24 mouse cellular contexts compared by ENCODE assay signal in genomic region chr4:154053065-154053464, GRCm38 (mm10). TPM values are rescaled to one million over a fixed set of nuclear protein-coding genes. Genes with fewer than 3 reads are reported as not detected.
DNase-seq lines count a peak whose midpoint lies in the region; ATAC-seq and TF ChIP-seq lines count a peak whose summit lies in the region.
"Had no signal": no experiment of that assay in that cellular context is flagged by ENCODE, and none has a peak within 500 bp of the region (broad histone marks: within the 10 kb centered on the region; RNA-seq: fewer than 3 reads in every experiment).

No protein-coding gene starts in this region.

- H3K27me3 ChIP-seq in liver, embryonic 14.5 days (ENCODE audit: control insufficient read depth, insufficient read depth, low read length): no peaks in the 10 kb centered on the region
- H3K27me3 ChIP-seq in liver, embryonic 11.5 days (replicated peaks; ENCODE audit: control insufficient read depth, insufficient read depth, low read length): peaks cover 3% of the 10 kb centered on the region; the same call in 1 of the 2 replicates
- H3K27me3 ChIP-seq in E14TG2a.4 (ENCODE audit: insufficient read depth, low read length): peaks cover 67% of the 10 kb centered on the region
- H3K27me3 ChIP-seq: embryonic facial prominence, embryonic 13.5 days had no signal

- no peaks in the 10 kb centered on the region for H3K4me1 ChIP-seq in liver, embryonic 14.5 days (replicated peaks; ENCODE audit: control insufficient read depth in 2 of 2, insufficient read depth in 2 of 2, low read length in 1 of 2)
- no peaks in the 10 kb centered on the region for H3K4me1 ChIP-seq in liver, embryonic 11.5 days (replicated peaks; ENCODE audit: control insufficient read depth, insufficient read depth, low read length)
- H3K4me1 ChIP-seq in E14TG2a.4 (replicated peaks; ENCODE audit: low read depth, low read length): no peaks in the 10 kb centered on the region
- no peaks in the 10 kb centered on the region for H3K4me1 ChIP-seq in cortical plate, adult 2 months (ENCODE audit: control insufficient read depth, insufficient read depth, low read length)
- H3K4me1 ChIP-seq: hindbrain, embryonic 12.5 days; limb, embryonic 10.5 days had no signal

- no peak overlapping the region for H3K27ac ChIP-seq in gastrocnemius, adult 2 months
- H3K27ac ChIP-seq in liver, embryonic 14.5 days: no peak overlapping the region
- H3K27ac ChIP-seq in liver, embryonic 11.5 days (ENCODE audit: low read depth, low read length): no peak overlapping the region
- H3K27ac ChIP-seq in cortical plate, adult 2 months (ENCODE audit: insufficient read depth, low read length): no peak overlapping the region
- H3K27ac ChIP-seq in left cerebral cortex, adult 2 months: no peak overlapping the region
- H3K27ac ChIP-seq: embryonic facial prominence, embryonic 13.5 days; forebrain, embryonic 10.5 days; hindbrain, embryonic 12.5 days; limb, embryonic 10.5 days had no signal

- no peak for ATAC-seq in liver, embryonic 14.5 days (ENCODE audit: insufficient read depth)
- ATAC-seq in liver, embryonic 11.5 days (replicated peaks; ENCODE audit: low FRiP score): no peak
- ATAC-seq: activated CD4-positive, CD25-positive, alpha-beta regulatory T cell, adult 4 months had no signal

- H3K36me3 ChIP-seq in liver, embryonic 14.5 days (replicated peaks; ENCODE audit: control insufficient read depth, insufficient read depth, low read depth): no peaks in the 10 kb centered on the region
- H3K36me3 ChIP-seq in liver, embryonic 11.5 days (ENCODE audit: control insufficient read depth, insufficient read depth, low read length): no peaks in the 10 kb centered on the region
- peaks cover 14% of the 10 kb centered on the region for H3K36me3 ChIP-seq in E14TG2a.4 (ENCODE audit: insufficient read depth, low read length)
- H3K36me3 ChIP-seq: embryonic facial prominence, embryonic 13.5 days; forebrain, embryonic 10.5 days; hindbrain, embryonic 12.5 days; limb, embryonic 10.5 days had no signal

- TF ChIP-seq CTCF in gastrocnemius, adult 2 months (IDR thresholded peaks at IDR 0.05): no peak
- TF ChIP-seq CTCF in liver, embryonic 14.5 days (IDR thresholded peaks at IDR 0.05; ENCODE audit: low read depth): peak; percentile 67
- peak; percentile 42 for TF ChIP-seq CTCF in E14TG2a.4 (conservative IDR thresholded peaks at IDR 0.05; ENCODE audit: low read length)
- peak; percentile 29; the same call in 1 of the 2 replicates for TF ChIP-seq CTCF in cortical plate, adult 2 months (IDR thresholded peaks at IDR 0.05; ENCODE audit: extremely low read depth, insufficient read depth, low read length)
- TF ChIP-seq CTCF in left cerebral cortex, adult 2 months (IDR thresholded peaks at IDR 0.05): no peak; the same call in 1 of the 2 replicates

- no peak overlapping the region for H3K9ac ChIP-seq in liver, embryonic 14.5 days (replicated peaks)
- no peak overlapping the region for H3K9ac ChIP-seq in liver, embryonic 11.5 days (ENCODE audit: low read depth, low read length)
- H3K9ac ChIP-seq: embryonic facial prominence, embryonic 13.5 days; hindbrain, embryonic 12.5 days had no signal

- intact Hi-C loops in gastrocnemius, adult 2 months (cut with DNase I): no loop called here
- intact Hi-C loops in gastrocnemius, postnatal 36 days (cut with DNase I): no loop called here
- intact Hi-C loops in left cerebral cortex, adult 2 months (cut with DNase I): no loop called here

- H3K4me3 ChIP-seq in gastrocnemius, adult 2 months: no peak overlapping the region
- H3K4me3 ChIP-seq in liver, embryonic 14.5 days (ENCODE audit: insufficient read depth in 1 of 2, low read depth in 2 of 2, low read length in 2 of 2): no peak overlapping the region
- H3K4me3 ChIP-seq in liver, embryonic 11.5 days (ENCODE audit: low read depth, low read length): no peak overlapping the region
- no peak overlapping the region for H3K4me3 ChIP-seq in E14TG2a.4 (replicated peaks; ENCODE audit: low read length)
- no peak overlapping the region for H3K4me3 ChIP-seq in cortical plate, adult 2 months (ENCODE audit: insufficient read depth, low read length)
- H3K4me3 ChIP-seq in left cerebral cortex, adult 2 months: no peak overlapping the region
- H3K4me3 ChIP-seq: embryonic facial prominence, embryonic 13.5 days; forebrain, embryonic 10.5 days; hindbrain, embryonic 12.5 days; limb, embryonic 10.5 days had no signal

- TF ChIP-seq EP300 in liver, embryonic 14.5 days (IDR thresholded peaks at IDR 0.05; ENCODE audit: low read depth): no peak

- DNase-seq in gastrocnemius, adult 2 months: peak; percentile 8
- DNase-seq in gastrocnemius, postnatal 36 days: no peak
- no peak for DNase-seq in liver, embryonic 14.5 days (ENCODE audit: low read depth in 3 of 3, low spot score in 3 of 3)
- no peak for DNase-seq in liver, embryonic 11.5 days (ENCODE audit: low spot score)
- no peak for DNase-seq in left cerebral cortex, adult 2 months (ENCODE audit: extremely low spot score in 1 of 2, low spot score in 2 of 2)
- DNase-seq: B cell, adult 2 months; cerebellum, postnatal 25 days; kidney, adult 11 months; kidney, postnatal 4 days; layer of hippocampus, postnatal 36 days; lung, adult 18-20 months; thymus, postnatal 14 days had no signal

- H3K9me3 ChIP-seq in liver, embryonic 14.5 days (ENCODE audit: control insufficient read depth, low read length): no peaks in the 10 kb centered on the region
- no peaks in the 10 kb centered on the region for H3K9me3 ChIP-seq in liver, embryonic 11.5 days (ENCODE audit: control insufficient read depth, low read length)
- H3K9me3 ChIP-seq in E14TG2a.4 (ENCODE audit: low read length): no peaks in the 10 kb centered on the region
- H3K9me3 ChIP-seq: embryonic facial prominence, embryonic 13.5 days; forebrain, embryonic 10.5 days; hindbrain, embryonic 12.5 days; limb, embryonic 10.5 days had no signal

- H3K4me2 ChIP-seq in liver, embryonic 14.5 days (ENCODE audit: low read depth): no peak overlapping the region
- no peak overlapping the region for H3K4me2 ChIP-seq in liver, embryonic 11.5 days
- H3K4me2 ChIP-seq: embryonic facial prominence, embryonic 13.5 days; hindbrain, embryonic 12.5 days had no signal

- WGBS in liver, embryonic 14.5 days (ENCODE audit: insufficient replicate concordance): 47% methylated on average over 4 of the region's 4 CpGs
- WGBS in liver, embryonic 11.5 days: 44% methylated on average over 4 of the region's 4 CpGs

- no peak for TF ChIP-seq POLR2A in cortical plate, adult 2 months (IDR thresholded peaks at IDR 0.05; ENCODE audit: extremely low read depth, insufficient read depth, low read length)

RNA-seq across cellular contexts. Expression of gene Ccdc27, which starts 10.6 kb away (rescaled TPM):
- not detected for total RNA-seq in gastrocnemius, adult 2 months (2021)
- total RNA-seq in gastrocnemius, postnatal 36 days (2021): not detected
- polyA plus RNA-seq in liver, embryonic 14.5 days (2012; rRNA removed): not detected in 2 replicates
- not detected in 2 replicates for polyA plus RNA-seq in liver, embryonic 14.5 days (2014; fragmentation: Nextera tagmentation; extraction: Ambion mirVana)
- polyA plus RNA-seq in liver, embryonic 11.5 days (2014; fragmentation: Nextera tagmentation; extraction: Ambion mirVana): 0.08 TPM in 1 of 2 replicates, not detected in the other
- polyA plus RNA-seq in cortical plate, adult 2 months (2012; rRNA removed): 0.04 TPM in 1 of 2 replicates, not detected in the other
- total RNA-seq in left cerebral cortex, adult 2 months (2021): not detected
- total RNA-seq: megakaryocyte, adult 5-6 weeks; MEL; monocyte, adult 5-6 weeks had no signal
- polyA plus RNA-seq: activated CD4-positive, CD25-positive, alpha-beta regulatory T cell, adult 4 months; embryonic facial prominence, embryonic 13.5 days; forebrain, embryonic 10.5 days; heart, embryonic 16.5 days; hindbrain, embryonic 12.5 days; limb, embryonic 10.5 days; neural tube, embryonic 14.5 days had no signal

RNA-seq across cellular contexts. Expression of gene Smim1, which starts 27.0 kb away (rescaled TPM):
- 1 to 10 TPM; 2.0 to 2.3 TPM for total RNA-seq in gastrocnemius, adult 2 months (2021)
- 1 to 10 TPM; 2.0 to 2.6 TPM for total RNA-seq in gastrocnemius, postnatal 36 days (2021)
- polyA plus RNA-seq in liver, embryonic 14.5 days (2012; rRNA removed): 224 and 276 TPM in 2 replicates
- 446 and 452 TPM in 2 replicates for polyA plus RNA-seq in liver, embryonic 14.5 days (2014; fragmentation: Nextera tagmentation; extraction: Ambion mirVana)
- polyA plus RNA-seq in liver, embryonic 11.5 days (2014; fragmentation: Nextera tagmentation; extraction: Ambion mirVana): 414 and 426 TPM in 2 replicates
- polyA plus RNA-seq in cortical plate, adult 2 months (2012; rRNA removed): 21.3 and 23.5 TPM in 2 replicates
- 10 to 100 TPM in 1 of 2 experiments, 1 to 10 TPM in 1; 7.6 to 11.7 TPM for total RNA-seq in left cerebral cortex, adult 2 months (2021)

RNA-seq across cellular contexts. Expression of gene Lrrc47, which starts 41.5 kb away (rescaled TPM):
- total RNA-seq in gastrocnemius, adult 2 months (2021): 10 to 100 TPM; 24.4 to 29.0 TPM
- total RNA-seq in gastrocnemius, postnatal 36 days (2021): 10 to 100 TPM; 20.4 to 20.9 TPM
- polyA plus RNA-seq in liver, embryonic 14.5 days (2012; rRNA removed): 20.8 and 23.6 TPM in 2 replicates
- polyA plus RNA-seq in liver, embryonic 14.5 days (2014; fragmentation: Nextera tagmentation; extraction: Ambion mirVana): 13.2 and 15.1 TPM in 2 replicates
- polyA plus RNA-seq in liver, embryonic 11.5 days (2014; fragmentation: Nextera tagmentation; extraction: Ambion mirVana): 20.3 and 22.5 TPM in 2 replicates
- polyA plus RNA-seq in cortical plate, adult 2 months (2012; rRNA removed): 49.4 and 50.3 TPM in 2 replicates
- total RNA-seq in left cerebral cortex, adult 2 months (2021): 10 to 100 TPM; 56.9 to 79.2 TPM

Comparison
In these comparisons a context has a peak if more than half of its experiments do, and no peak if none do; other contexts are left out.
1. CTCF ChIP-seq: peak in liver, embryonic 14.5 days (single experiment), E14TG2a.4 (single experiment) and cortical plate, adult 2 months (single experiment); none in gastrocnemius, adult 2 months (single experiment) and left cerebral cortex, adult 2 months (single experiment).